Mouse (Mus musculus) limb, embryonic 11.5 days (tissue): Measurements from ENCODE around the gene Ppp4r3a. TPM values are rescaled to one million over a fixed set of nuclear protein-coding genes. Genes with fewer than 3 reads are reported as not detected.
"Not testable (repeated sequence)": the region's sequence is repeated elsewhere in the genome, so short reads cannot be mapped to it uniquely, and the experiment has no call there.

Source experiments
- ATAC-seq: fragments of 200-750 bp; cut with Nextera tagmentation; 2 replicates; pipeline ENCODE4 v1.8.0; 2017; ENCODE audit warnings: low read depth; ENCODE audit not compliant: insufficient number of reproducible peaks, low FRiP score, low TSS enrichment
- DNase-seq: peaks from one replicate; pipeline ENCODE4 v3.0.0-alpha.2; 2015; ENCODE audit warnings: low spot score
- H3K27ac ChIP-seq: fragments of 300-500 bp; sonication (generic); replicated peaks from 2 replicates; pipeline ENCODE4 v1.5.1; 2014; ENCODE audit warnings: low read depth, mild to moderate bottlenecking, low read length
- H3K27me3 ChIP-seq: fragments of 300-500 bp; sonication (generic); 2 replicates; pipeline ENCODE4 v1.6.1; 2014; ENCODE audit warnings: mild to moderate bottlenecking, low read length, mixed read lengths; ENCODE audit not compliant: control insufficient read depth, insufficient read depth
- H3K36me3 ChIP-seq: fragments of 300-500 bp; sonication (generic); 2 replicates; pipeline ENCODE4 v1.6.1; 2014; ENCODE audit warnings: mild to moderate bottlenecking, low read length, moderate library complexity, mixed read lengths; ENCODE audit not compliant: control insufficient read depth, insufficient read depth
- H3K4me1 ChIP-seq: fragments of 300-500 bp; sonication (generic); 2 replicates; pipeline ENCODE4 v1.6.1; 2014; ENCODE audit warnings: low read length, mixed read lengths; ENCODE audit not compliant: control insufficient read depth, insufficient read depth
- H3K4me2 ChIP-seq: fragments of 300-500 bp; sonication (generic); 2 replicates; pipeline ENCODE4 v1.6.1; 2014; ENCODE audit warnings: low read depth, mild to moderate bottlenecking, moderate library complexity; ENCODE audit not compliant: severe bottlenecking
- H3K4me3 ChIP-seq: fragments of 300-500 bp; sonication (generic); 2 replicates; pipeline ENCODE4 v1.5.1; 2014; ENCODE audit warnings: low read depth, low read length
- H3K9ac ChIP-seq: fragments of 300-500 bp; sonication (generic); 2 replicates; pipeline ENCODE4 v1.6.1; 2014; ENCODE audit warnings: mild to moderate bottlenecking, low read length
- H3K9me3 ChIP-seq: fragments of 300-500 bp; sonication (generic); 2 replicates; pipeline ENCODE4 v1.6.1; 2016; ENCODE audit warnings: low read length; ENCODE audit not compliant: control insufficient read depth
- WGBS: fragments of 180-500 bp; shearing (Covaris S2); extraction: QIAGEN DNeasy Blood & Tissue Kit; methylation state at CpG from one replicate; pipeline ENCODE4 v1.1.7; 2014; 5-methylcytosine and 5-hydroxymethylcytosine counted together
- polyA plus RNA-seq: library from polyadenylated mRNA; unstranded; fragments of >200 nt; fragmentation: Nextera tagmentation; extraction: Ambion mirVana; gene quantifications from 2 replicates; pipeline ENCODE4 v1.2.1, GENCODE M21; 2014

Gene Ppp4r3a
- 60.9 and 71.2 TPM in 2 replicates for polyA plus RNA-seq

- peak within 1 kb of the TSS; percentile 99 for H3K27ac ChIP-seq
- H3K9ac ChIP-seq: peak within 1 kb of the TSS; percentile 98
- under 1% methylated on average over 75 of the region's 90 CpGs for WGBS
- DNase-seq: peak; percentile 98
- peaks cover 5% of the 10 kb centered on the region; the same call in 1 of the 2 replicates for H3K4me1 ChIP-seq
- H3K9me3 ChIP-seq: no peaks in the 10 kb centered on the region
- H3K4me2 ChIP-seq: peak within 1 kb of the TSS; percentile 82
- ATAC-seq: peak; percentile 97
- H3K36me3 ChIP-seq: no peaks in the 10 kb centered on the region
- H3K4me3 ChIP-seq: peak within 1 kb of the TSS; percentile 96
- H3K27me3 ChIP-seq: no peaks in the 10 kb centered on the region
These were observed at the start of gene Ppp4r3a for GRCm38 (mm10) chr12:101083076-101083838. Gene Ppp4r3a (minus strand): TSS chr12:101083702.

GRCm38 (mm10) chr12:101123013-101123412 lies 39.5 kb upstream of the Ppp4r3a start:
- no peaks in the 10 kb centered on the region for H3K9me3 ChIP-seq
- ATAC-seq (no peak), DNase-seq (no peak)
- H3K27ac ChIP-seq: no peak overlapping the region
- H3K27me3 ChIP-seq: no peaks in the 10 kb centered on the region
- no peaks in the 10 kb centered on the region for H3K36me3 ChIP-seq
- H3K4me2 ChIP-seq: no peak overlapping the region
- 46% methylated on average over 1 of the region's 1 CpGs for WGBS
- no peak overlapping the region for H3K4me3 ChIP-seq
- no peak overlapping the region for H3K9ac ChIP-seq
- H3K4me1 ChIP-seq: no peaks in the 10 kb centered on the region

GRCm38 (mm10) chr12:101122066-101122465 lies 38.6 kb upstream of the Ppp4r3a start:
- not testable (repeated sequence) for H3K27ac ChIP-seq, H3K27me3 ChIP-seq, H3K4me3 ChIP-seq, DNase-seq, H3K9me3 ChIP-seq, H3K4me1 ChIP-seq, H3K9ac ChIP-seq, H3K4me2 ChIP-seq, H3K36me3 ChIP-seq, ATAC-seq
- 76% methylated on average over 4 of the region's 4 CpGs for WGBS

DNA sequence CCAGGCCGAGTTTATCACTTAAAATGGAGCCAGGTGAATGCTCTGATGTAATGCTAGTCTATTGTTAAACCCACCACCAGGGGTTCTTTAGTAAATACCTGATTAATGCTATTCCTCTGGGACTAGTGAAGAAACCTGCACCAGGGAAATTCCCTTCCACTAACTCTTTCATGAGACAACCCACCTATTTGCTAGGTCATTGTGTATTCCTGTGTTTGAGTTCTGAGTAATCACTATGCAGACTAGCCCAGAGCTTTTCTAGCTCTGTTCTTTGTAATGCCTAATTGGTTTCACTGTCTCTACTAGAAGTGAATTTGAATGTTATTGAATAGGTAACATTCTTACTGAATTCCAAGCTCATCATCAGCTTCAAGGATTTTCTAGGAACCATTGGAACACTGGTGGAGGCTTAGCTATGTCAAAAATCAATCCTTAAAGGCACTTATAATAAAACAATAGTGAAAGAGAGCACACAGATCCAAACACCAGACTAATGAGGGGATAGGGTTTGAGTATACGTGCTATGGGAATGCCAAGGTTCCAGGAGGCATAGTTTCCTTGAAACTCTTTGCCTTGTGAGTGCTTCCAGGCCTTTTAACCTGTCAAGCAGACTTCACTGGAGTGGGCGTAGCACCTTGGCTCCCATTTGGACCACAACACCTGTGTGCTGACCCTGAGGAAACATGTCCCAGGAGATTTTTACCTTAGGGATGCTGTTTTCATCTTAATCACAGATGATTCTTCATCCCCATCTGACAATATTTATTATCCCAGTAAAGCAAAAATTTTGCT lies 26.5 kb upstream of the Ppp4r3a start:
- ATAC-seq, H3K27ac ChIP-seq, H3K4me1 ChIP-seq, H3K36me3 ChIP-seq, H3K27me3 ChIP-seq, DNase-seq, H3K9ac ChIP-seq, H3K9me3 ChIP-seq, H3K4me2 ChIP-seq, H3K4me3 ChIP-seq: not testable (repeated sequence)
- 88% methylated on average over 3 of the region's 3 CpGs for WGBS

DNA sequence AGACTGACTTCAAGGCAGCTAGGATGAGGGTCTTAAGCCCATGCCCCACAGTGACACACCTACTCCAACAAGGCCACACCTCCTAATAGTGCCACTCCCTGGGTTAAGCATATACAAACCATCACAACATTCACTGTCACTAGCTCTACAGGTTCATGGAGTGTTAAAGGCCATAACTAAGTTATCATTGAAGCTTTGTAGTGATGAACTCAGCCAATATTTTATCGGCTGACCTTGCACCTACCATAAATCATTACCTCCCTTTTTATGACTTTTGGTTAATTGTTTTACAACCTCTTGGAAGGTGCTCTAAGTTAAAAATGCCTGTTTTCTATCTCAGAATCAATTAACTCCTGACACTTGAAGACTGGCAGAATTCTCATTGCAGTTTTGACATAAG lies 24.2 kb upstream of the Ppp4r3a start:
- H3K4me1 ChIP-seq: no peaks in the 10 kb centered on the region
- no peaks in the 10 kb centered on the region for H3K27me3 ChIP-seq
- no peak overlapping the region for H3K9ac ChIP-seq
- H3K27ac ChIP-seq: no peak overlapping the region
- no peak for ATAC-seq
- 78% methylated on average over 1 of the region's 1 CpGs for WGBS
- H3K36me3 ChIP-seq: no peaks in the 10 kb centered on the region
- H3K4me2 ChIP-seq: no peak overlapping the region
- no peak overlapping the region for H3K4me3 ChIP-seq
- no peaks in the 10 kb centered on the region for H3K9me3 ChIP-seq
- no peak for DNase-seq

DNA sequence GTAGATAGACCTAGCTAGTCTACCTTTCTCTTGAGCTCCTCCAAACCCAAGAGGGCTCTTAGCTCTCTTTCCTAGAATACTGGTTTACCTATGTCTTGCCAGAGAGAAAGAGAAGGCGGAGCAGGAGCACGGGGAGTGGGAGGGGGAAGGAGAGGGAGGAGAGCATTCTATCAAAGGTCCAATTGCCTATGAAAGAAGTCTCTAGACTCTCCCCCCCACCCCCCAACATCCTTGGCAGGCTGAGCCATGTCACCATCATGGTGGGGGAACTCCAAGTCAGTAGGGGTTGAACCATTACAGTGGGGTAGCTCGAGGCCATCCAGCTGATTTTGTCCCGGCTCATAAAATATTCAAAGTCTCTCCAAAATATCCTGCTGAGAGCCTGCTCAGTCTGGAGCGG lies 22.1 kb upstream of the Ppp4r3a start:
- H3K9me3 ChIP-seq: no peaks in the 10 kb centered on the region; the same call in 1 of the 2 replicates
- DNase-seq (no peak), ATAC-seq (no peak)
- no peaks in the 10 kb centered on the region for H3K27me3 ChIP-seq
- H3K4me2 ChIP-seq: no peak overlapping the region
- no peak overlapping the region for H3K27ac ChIP-seq
- no peak overlapping the region for H3K4me3 ChIP-seq
- H3K36me3 ChIP-seq: no peaks in the 10 kb centered on the region
- H3K9ac ChIP-seq: no peak overlapping the region
- WGBS: 38% methylated on average over 5 of the region's 5 CpGs
- H3K4me1 ChIP-seq: no peaks in the 10 kb centered on the region

- no peak overlapping the region for H3K9ac ChIP-seq
- WGBS: 77% methylated on average over 3 of the region's 3 CpGs
- H3K4me2 ChIP-seq: no peak overlapping the region
- ATAC-seq (no peak), DNase-seq (peak; percentile 41)
- H3K4me3 ChIP-seq: no peak overlapping the region
- no peaks in the 10 kb centered on the region for H3K4me1 ChIP-seq
- no peaks in the 10 kb centered on the region for H3K36me3 ChIP-seq
- no peaks in the 10 kb centered on the region for H3K27me3 ChIP-seq
- H3K9me3 ChIP-seq: no peaks in the 10 kb centered on the region; the same call in 1 of the 2 replicates
- no peak overlapping the region for H3K27ac ChIP-seq
These were observed 19.1 kb upstream of the Ppp4r3a start for GRCm38 (mm10) chr12:101102648-101103047.

DNA sequence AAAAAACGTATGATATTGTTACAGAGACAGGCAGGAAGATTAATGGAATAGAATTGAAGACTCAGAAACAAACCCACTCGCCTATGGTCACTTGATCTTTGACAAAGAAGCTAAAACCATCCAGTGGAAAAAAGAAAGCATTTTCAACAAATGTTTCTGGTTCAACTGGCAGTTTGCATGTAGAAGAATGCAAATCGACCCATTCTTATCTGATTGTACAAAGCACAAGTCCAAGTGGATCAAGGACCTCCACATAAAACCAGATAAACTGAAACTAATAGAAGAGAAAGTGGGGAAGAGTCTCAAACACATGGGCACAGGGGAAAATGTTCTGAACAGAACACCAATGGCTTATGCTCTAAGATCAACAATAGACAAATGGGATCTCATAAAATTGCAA lies 10.2 kb upstream of the Ppp4r3a start:
- ATAC-seq, H3K36me3 ChIP-seq, H3K4me3 ChIP-seq, H3K27me3 ChIP-seq, H3K9me3 ChIP-seq, H3K4me2 ChIP-seq, H3K27ac ChIP-seq, DNase-seq, H3K4me1 ChIP-seq, H3K9ac ChIP-seq: not testable (repeated sequence)
- WGBS: 65% methylated on average over 3 of the region's 3 CpGs
